Mouse (Mus musculus) CH12.LX (cell line): Measurements from ENCODE around the gene Gm20683.

Source experiments
- KAT2A ChIP-seq: IDR thresholded peaks from 2 replicates; pipeline ENCODE4 v1.6.1; 2012; ENCODE audit warnings: low read length, improper control_type of control experiment, inconsistent platforms; ENCODE audit not compliant: insufficient replicate concordance
- MXI1 ChIP-seq: IDR thresholded peaks from 2 replicates; pipeline ENCODE4 v1.6.1; 2011; ENCODE audit warnings: mild to moderate bottlenecking, low read depth, low read length, improper control_type of control experiment
- POLR2A ChIP-seq: IDR thresholded peaks from 2 replicates; pipeline ENCODE4 v1.6.1; 2011; ENCODE audit warnings: low read depth, mild to moderate bottlenecking, improper control_type of control experiment, low read length

DNA sequence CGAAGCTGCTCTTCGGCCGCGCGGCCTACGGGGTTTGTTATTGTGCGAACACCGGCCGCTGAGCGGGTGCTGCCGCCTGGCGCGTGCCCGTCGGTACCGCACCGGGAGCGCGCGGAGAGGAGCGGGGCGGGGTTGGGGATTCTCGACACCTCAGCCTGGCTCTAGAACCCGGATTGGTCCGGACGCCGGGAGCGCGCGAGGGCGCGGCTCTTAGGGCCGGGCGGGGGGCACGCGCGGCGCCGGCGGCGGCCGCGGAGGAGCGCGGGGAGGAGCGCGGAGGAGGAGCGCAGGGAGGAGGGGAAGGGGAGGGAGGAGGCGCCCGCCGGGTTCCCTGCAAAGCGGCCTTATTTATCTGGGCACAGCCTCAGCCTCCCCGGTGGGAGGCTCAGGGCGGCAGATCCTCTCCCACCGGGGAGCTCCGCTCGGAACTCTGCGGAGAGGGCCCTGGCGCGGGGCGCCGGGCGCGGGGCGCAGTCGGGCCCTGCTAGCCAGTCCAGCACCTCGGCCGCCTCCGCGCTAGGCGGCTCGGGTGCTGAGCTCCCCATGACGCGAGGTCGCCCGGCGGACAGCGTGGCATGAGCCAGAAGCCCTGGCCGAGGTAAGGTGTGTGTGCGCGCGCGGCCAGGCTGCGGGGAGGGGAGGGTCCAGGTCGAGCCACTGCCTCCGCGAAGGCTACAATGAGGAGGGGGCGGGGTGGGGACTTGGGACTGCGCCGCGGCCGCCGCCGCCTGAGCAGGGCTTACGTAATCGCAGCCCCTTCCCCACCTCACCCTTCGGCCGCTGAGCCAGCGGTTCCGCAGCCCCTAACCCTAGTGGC lies 32.6 kb downstream of the Gm20683 start, which contains the start of gene Fbxl16:
- TF ChIP-seq POLR2A (no peak), MXI1 (no peak), KAT2A (no peak)
